Mouse (Mus musculus) granulocyte monocyte progenitor cell, adult 5-6 weeks (primary cell): ENCODE measurements around the gene Gm12845. TPM values are rescaled to one million over a fixed set of nuclear protein-coding genes. Genes with fewer than 3 reads are reported as not detected.
"Not testable (repeated sequence)": the region's sequence is repeated elsewhere in the genome, so short reads cannot be mapped to it uniquely, and the experiment has no call there.

ENCODE experiments used
- ATAC-seq: replicated peaks from 2 replicates; pipeline ENCODE4 v1.8.0; 2016; ENCODE audit warnings: mild to moderate bottlenecking, moderate TSS enrichment, inconsistent platforms; ENCODE audit not compliant: poor library complexity, severe bottlenecking
- total RNA-seq, 2 experiments: library from RNA; stranded (forward) in 1 of 2; stranded (reverse) in 1 of 2; fragments of 200-712, 200-1000 nt in 1 of 2; fragments of >200 nt in 1 of 2; fragmentation: Nextera tagmentation in 1 of 2; gene quantifications; 2 replicates each; pipeline ENCODE4 v1.2.3; 2014 to 2017

Gm12845 gene
- total RNA-seq (2014; fragmentation: Nextera tagmentation) (not detected in 2 replicates), total RNA-seq (2017) (not detected in 2 replicates)

DNA sequence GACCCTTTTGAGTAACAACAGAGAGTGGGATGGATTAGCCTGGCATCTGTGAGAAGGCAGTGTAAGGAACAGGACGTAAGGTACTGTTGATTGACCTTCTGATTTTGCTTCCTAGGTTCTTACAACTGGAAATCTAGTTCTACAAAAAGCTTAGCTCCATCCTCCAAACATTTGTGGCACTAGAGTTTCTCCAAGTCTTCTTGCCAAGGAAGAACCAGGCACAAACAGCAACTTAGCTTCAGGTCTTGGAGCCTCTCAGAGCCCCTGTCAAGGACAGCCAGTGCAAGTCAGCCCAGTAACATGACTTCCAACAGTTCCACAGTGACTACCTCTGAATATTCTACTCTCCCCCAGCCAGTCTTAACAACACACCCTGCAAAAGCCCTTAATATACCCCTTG is at the start of gene Gm12845:
Gene Gm12845, plus strand, starts transcription at position 301 of the 400 bp plus-strand sequence.
- ATAC-seq, result no peak

DNA sequence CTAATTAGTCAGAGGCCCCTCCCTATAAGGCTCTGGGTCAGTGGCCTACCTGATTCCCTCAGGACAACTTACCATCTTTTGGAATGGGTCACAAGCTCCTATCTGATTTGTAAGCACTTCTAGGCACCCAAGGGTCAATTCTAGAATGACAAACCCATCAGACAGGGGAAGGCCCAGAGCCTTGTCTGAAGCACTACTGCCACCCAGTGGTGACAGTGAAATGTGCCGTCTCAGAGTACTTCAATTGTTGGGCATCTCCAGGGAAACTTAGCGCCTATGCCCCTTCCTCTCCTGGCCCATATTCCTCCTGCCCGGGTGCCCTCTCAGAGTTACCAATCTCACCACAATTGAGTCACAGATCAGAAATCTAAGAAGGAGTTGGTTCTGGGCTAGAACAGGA is 47.3 kb upstream of the Gm12845 start:
- peak; percentile 58 for ATAC-seq

DNA sequence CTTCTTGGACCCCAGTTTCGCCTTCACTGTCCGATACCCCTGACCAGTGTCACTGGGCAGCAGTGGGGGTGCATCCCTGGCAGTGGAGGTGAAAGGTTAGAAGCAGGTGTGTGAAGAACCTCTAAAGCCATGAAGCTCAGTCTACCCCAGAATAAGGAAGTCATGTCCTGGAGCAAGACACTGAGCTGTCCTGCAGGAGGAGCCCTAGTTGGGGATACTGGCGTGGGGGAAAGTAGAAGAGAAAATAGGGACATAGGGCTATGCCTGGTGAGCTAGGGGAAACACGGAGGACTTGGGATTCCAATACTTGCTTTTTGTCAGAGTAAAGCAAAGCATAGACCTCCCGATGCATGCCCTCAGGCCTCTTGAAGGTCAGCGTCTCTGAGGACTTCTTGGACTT is 43.2 kb upstream of the Gm12845 start:
- ATAC-seq, result peak; percentile 59

DNA sequence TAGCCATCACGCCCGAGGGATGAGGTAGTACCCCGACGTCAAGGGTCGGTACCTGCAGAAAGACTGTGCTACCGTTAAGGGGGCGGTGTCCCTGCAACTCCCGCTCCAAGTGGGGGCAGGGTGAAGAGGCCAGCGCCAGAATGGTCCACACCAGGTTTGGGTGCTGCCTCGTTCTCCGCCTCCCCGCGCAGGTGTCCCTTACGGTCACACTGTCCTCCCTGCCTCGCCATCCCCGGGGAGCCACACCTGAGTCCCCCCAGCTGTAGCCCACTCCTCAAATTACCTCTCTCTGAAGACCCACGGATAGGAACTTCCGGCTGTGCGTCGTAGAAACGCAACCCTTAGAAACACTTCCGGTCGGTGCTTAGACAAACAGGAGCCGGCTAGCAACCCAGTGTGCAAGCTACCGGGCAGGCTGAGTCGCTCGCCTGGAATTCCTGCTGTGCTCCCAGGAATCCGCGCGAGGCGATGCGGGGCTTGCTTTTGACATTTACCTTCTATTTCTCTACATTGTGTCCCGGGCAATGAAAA is 42.2 kb upstream of the Gm12845 start, which contains the start of gene Dmap1:
Gene Dmap1, minus strand, starts transcription at position 343 of the 531 bp plus-strand sequence.
- peak; percentile 87 for ATAC-seq

DNA sequence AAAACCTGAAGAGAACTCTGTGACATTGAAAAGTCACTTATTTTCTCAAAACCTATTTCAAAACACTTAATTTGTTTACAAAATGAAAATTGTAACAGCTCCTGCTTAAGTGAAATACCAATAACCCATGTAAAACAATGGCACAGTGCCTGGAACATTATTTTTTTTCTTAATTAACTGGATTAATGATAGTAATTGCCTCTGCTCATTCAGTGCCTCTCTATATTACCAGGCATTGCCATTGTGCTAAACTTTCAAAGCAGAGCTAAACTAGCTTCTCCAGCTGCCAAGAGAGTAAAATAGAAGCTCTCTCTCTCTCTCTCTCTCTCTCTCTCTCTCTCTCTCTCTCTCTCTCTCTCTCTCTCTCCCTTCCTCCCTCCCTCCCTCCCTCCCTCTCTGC is 41.7 kb upstream of the Gm12845 start:
- no peak for ATAC-seq

DNA sequence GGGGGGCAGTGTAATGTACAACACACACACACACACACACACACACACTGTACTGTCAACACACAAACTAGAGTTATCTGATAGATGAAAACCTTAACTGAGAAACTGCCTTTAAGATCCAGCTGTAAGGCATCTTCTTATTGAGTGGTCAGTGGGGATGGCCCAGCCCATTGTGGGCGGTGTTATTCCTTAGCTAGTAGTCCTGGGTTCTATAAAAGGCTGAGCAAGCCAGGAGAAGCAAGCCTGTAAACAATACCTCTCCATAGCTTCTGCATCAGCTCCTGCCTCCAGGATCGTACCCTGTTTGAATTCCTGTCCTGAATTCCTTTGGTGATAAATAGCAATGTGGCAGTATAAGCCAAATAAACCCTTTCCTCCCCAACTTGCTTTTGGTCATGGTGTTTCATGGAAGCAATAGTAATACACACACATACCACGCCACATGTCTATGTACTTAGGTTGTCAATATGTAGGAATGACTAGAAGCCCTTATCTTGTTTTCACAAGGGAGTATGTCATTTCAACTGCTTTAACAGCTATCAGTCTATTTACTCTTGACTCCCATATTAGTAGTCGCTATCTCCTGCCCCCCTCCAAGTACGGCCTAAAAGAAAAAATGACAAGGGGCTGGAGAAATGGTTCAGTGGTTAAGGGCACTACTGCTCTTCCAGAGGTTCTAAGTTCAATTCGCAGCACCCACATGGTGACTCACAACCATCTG is 41.0 kb upstream of the Gm12845 start:
- no peak for ATAC-seq

DNA sequence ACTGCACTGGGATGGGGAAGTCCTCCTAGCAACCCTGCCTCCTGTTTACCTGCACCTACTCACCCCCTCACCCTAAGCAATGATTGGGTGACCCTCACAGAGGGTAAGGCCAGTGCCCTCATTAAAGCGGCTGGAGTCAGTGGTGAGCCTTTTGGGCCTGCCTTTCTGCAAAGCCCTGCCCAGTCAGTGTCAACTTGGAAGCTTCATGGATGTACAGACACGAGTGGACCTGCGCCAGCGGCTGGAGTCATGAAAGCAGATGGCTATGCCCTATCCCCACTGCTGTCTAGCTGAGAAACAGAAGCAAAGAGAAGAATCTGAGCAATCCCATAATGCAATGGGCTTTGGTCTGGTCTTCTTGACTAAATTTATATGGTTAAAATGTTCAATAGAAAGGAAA is 37.9 kb upstream of the Gm12845 start:
- ATAC-seq, result no peak

DNA sequence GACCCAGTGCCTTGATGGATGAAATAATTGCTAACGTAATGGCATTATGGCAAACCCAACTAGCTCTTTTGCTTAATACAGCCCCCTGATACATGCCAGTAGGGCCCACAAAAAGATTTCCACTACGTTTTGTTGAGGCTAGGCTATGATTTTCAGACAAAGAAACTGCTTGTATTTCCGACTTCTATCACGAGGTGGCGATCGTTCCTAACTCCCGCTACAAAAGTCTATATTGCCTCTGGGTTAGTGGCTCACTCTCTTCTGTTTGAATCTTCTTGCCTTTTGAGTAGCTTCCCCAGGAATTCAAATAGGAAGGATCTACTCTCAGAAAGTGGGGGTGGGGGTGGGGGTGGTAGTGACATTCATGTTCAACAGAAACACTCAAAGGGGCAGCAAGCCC is 18.9 kb upstream of the Gm12845 start:
- 0 out of 2 replicates have a peak, but pooled peaks have one; percentile 25 for ATAC-seq

DNA sequence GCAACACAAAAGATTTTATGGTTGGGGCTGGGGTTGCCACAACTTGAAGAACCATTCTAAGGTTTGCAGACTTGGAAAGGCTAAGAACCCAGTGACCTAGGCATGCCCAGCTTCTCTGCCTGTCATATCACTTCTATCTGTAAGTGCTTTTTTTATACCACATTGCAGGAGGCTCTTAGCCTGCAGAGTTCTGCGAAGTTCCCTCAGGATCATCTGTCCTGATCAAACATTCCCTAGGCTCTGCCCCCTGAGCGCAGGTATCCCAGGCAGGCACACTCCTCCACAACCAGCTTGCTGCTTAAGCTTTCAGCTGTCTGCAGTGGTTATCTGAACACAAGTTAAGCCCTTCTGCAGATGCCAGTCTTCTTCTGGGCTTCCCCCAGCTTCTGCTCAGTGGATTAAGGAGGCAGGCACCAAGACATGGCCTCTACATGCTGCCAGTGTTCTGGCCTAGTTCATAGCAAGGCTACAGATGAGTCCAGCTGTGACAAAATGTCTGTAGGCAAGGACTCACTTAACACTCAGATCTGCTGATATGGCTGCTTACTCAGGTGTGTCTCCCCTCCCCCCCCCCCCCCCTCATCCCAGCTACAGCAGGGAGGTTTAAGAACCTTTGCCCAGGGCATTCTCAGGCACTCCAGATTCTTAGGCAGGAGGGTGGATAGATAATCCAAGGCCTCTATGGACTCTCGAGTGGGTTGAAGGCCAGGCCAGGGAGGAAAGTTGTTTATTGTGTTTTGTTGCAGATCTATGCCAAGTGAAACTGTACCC is 15.2 kb upstream of the Gm12845 start:
- ATAC-seq, result no peak

DNA sequence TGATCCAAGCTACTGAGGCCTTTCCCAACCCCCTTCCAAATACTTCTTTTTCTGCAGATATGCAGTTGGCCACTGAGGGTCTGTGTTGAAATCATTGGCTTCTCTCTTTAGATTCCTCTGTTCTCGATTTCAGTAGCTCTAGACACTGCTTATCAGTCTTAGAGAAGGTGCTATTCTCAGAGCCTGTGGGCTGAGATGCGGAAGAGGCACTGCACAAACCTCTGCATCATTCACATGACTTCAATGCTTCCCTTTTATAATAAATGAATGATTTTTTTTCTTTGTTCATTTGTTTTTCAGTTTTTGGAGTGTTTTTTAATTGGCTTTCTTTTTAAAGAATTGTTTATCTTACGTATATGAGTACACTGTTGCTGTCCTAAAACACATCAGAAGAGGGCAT is 11.9 kb upstream of the Gm12845 start:
- ATAC-seq, result no peak

DNA sequence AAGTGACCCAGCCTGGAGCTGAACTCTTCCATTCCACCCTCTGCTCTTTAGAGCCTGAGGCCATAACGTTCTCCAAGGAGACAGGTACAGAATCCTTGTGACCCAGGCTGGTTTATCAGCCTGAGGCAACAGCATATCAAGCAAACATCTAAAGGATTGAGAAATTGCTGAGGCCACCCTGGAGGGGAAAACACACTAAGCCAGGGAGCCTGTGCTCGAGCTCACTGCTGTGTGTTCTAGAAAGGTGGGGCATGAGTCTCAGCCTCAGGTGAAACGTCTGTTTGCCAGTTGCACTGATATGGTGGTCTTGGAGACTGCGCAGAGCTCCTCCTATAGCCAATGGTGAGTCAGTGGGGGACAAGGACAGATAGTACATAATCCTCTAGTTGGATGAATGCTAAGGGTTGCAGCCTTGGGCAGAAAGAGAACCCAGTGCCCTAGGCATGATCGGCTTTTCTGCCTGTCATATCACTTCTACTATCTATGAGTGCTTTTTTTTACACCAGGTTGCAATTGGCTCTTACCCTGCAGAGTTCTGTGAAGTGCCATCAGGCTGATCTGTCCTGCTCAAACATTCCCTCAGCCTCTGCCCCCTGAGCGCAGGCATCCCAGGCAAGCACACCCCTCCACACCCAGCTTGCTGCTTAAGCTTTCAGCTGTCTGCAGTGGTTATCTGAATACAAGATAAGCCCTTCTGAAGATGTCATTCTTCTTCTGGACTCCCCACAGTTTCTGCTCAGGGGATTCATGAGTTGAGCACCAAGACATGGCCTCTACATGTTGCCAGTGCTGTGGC is 10.7 kb upstream of the Gm12845 start:
- ATAC-seq, result no peak

DNA sequence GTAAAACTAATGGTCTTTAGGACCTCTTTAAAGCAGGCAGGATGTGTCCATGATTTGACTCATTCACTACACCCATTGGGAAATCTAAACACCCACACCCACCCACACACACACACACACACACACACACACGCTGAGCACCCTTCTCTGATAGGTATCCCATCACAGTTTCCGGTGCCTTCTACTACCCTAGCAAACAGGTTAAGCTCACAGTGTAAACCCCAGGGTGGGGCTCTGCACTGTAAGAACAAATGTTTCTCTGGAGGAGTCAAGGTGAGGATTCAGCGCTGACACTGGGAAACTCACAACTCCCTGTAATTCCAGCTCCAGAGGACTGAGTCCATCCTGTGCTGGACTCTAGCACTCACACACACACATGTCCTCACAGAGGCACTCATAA is 7.7 kb downstream of the Gm12845 start:
- ATAC-seq, result no peak

DNA sequence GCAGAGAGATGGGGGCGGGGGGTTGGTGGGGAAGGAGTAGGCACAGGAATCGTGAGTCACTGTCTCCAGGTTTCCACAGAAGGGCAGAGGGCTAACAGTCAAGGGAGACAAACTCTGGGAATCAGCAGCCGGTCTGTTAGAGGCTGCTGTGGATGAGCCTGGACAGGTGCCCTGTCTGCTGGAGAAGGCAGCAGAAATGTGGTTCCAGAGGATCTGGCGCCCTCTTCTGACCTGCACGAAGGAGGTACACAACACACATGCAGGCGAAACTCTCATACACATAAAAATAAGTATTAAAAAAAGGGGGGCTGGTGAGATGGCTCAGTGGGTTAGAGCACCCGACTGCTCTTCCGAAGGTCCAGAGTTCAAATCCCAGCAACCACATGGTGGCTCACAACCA is 13.3 kb downstream of the Gm12845 start:
- ATAC-seq, result no peak

DNA sequence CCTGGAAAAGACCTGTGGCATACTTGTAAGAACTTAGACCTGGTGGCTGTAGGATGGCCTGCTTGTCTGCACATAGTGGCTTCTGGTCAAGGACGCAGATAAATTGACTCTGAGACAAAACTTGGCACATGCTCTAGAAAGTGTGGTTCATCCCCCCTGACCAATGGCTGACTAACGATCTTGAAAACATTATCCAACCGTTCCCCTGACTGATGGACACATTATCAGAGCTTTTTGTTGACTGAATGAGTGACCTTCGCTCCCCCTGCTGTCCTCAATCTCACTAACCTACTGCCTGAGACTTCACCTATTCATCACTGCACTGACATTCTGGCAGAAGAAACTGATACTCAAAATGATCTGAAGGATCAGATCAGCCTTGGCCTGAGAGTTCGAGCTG is 28.3 kb downstream of the Gm12845 start:
- ATAC-seq, result not testable (repeated sequence)

DNA sequence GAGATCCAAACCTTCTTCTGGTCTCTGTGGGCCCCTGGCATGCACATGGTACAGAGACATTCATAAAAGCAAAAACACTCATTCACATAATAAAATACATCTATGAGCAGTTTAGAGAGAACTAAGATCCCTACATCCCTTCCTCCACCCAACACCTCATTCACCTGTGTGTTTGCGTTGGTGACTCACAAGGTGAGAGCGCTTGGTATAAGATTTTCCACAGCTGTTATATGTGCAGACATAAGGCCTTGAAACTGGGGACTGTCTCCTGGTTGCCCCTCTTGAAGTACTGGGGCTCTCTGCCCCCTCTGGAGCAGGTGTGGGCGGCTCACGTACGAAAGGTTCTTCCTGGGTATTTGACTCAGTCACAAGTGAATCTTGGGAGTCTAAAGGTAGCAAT is 35.9 kb downstream of the Gm12845 start:
- no peak for ATAC-seq

DNA sequence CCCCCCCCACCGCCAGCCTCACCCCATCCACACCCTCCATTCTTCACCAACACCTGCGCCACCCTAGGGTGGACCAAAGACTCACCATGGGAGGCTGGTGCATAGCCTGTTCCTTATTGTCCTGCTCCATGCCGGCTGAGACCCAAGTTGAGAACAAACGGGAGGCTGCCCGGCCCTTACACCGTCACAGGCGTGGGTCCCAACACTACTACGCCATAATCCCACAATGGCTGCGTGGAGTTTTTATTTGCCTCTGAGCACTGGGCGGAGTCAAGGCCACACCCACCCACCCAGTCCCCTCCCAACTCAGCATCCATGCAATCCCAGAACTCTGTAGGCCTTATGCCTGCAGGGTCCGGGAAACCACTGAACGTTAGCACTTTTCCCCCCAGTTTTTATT is 41.2 kb downstream of the Gm12845 start, which contains the start of gene Klf17:
Gene Klf17, minus strand, starts transcription at position 233 of the 400 bp plus-strand sequence.
- ATAC-seq, result no peak

DNA sequence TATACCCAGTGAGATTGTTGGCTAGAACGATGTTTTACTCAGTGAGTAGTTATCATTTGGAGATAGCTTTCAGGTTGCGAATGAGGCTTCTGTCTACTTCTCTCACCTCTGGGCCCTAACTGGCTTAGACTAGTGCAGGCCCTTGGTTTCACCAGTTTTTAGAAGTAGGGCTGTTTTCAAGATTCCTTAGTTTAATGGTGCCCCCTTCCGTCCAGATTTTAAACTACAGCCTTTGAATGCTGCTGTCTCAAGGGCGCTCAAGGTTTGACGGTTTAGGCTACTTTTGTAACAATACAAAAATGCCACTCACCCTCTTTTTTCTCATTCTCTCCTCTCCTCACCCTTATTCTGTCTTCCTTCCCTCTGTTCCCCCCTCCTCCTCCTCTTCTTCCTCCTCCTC is 46.7 kb downstream of the Gm12845 start:
- ATAC-seq, result peak; percentile 25; the same call in 1 of the 2 replicates

DNA sequence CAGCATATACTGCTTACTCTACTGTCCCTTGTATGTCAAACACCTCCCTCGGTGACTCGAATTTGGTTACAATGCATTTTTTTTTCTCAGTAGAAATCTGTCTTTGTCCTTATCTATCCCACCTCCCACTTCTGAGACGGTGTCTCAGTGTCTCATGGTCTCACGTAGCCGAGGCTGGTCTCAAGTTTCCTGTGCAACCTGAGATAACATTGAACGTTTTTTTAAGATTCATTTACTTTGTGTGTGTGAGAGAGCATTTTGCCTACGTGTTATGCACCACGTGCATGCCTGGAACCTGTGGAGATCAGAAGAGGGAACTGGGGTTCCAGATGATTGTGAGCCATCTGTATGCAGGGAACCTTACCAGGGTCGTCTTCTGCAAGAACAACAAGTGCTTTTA is 48.7 kb downstream of the Gm12845 start:
- ATAC-seq, result no peak
